Mouse (Mus musculus) MEL-GATA-1-ER (cell line): ENCODE results near the gene Abcc9.

Experiments
- DNase-seq: peaks from one replicate; pipeline ENCODE4 v3.0.0-alpha.2; 2012; ENCODE audit warnings: low read depth; ENCODE audit errors: extremely low read depth

The Abcc9 gene

GRCm38 (mm10) chr6:142701652-142702637 lies at the start of gene Abcc9:
Abcc9 (minus strand) TSS chr6:142702315.
- no peak for DNase-seq

- no peak for DNase-seq
Measured at GRCm38 (mm10) chr6:142751365-142751764, 49.2 kb upstream of the Abcc9 start.

GRCm38 (mm10) chr6:142748057-142748708 lies 46.1 kb upstream of the Abcc9 start:
- no peak for DNase-seq

GRCm38 (mm10) chr6:142747165-142747564 lies 45.0 kb upstream of the Abcc9 start:
- DNase-seq = no peak

GRCm38 (mm10) chr6:142746765-142747164 lies 44.6 kb upstream of the Abcc9 start:
- DNase-seq = no peak

GRCm38 (mm10) chr6:142745484-142745883 lies 43.4 kb upstream of the Abcc9 start:
- no peak for DNase-seq

- DNase-seq = no peak
Measured at GRCm38 (mm10) chr6:142743193-142743592, 41.1 kb upstream of the Abcc9 start.

- no peak for DNase-seq
Measured at GRCm38 (mm10) chr6:142741763-142742162, 39.6 kb upstream of the Abcc9 start.

- no peak for DNase-seq
Measured at GRCm38 (mm10) chr6:142738637-142739036, 36.5 kb upstream of the Abcc9 start.

GRCm38 (mm10) chr6:142738225-142738624 lies 36.1 kb upstream of the Abcc9 start:
- no peak for DNase-seq

- DNase-seq = peak; percentile 39
Measured at GRCm38 (mm10) chr6:142735302-142736005, 33.3 kb upstream of the Abcc9 start.

- DNase-seq = no peak
Measured at GRCm38 (mm10) chr6:142732567-142733290, 30.6 kb upstream of the Abcc9 start.

GRCm38 (mm10) chr6:142726032-142726431 lies 23.9 kb upstream of the Abcc9 start:
- DNase-seq = no peak

GRCm38 (mm10) chr6:142721731-142722130 lies 19.6 kb upstream of the Abcc9 start:
- DNase-seq = no peak

- no peak for DNase-seq
Measured at GRCm38 (mm10) chr6:142720641-142721040, 18.5 kb upstream of the Abcc9 start.

GRCm38 (mm10) chr6:142718167-142718566 lies 16.1 kb upstream of the Abcc9 start:
- no peak for DNase-seq

- no peak for DNase-seq
Measured at GRCm38 (mm10) chr6:142717186-142717585, 15.1 kb upstream of the Abcc9 start.

GRCm38 (mm10) chr6:142715026-142715425 lies 12.9 kb upstream of the Abcc9 start:
- DNase-seq = no peak

- no peak for DNase-seq
Measured at GRCm38 (mm10) chr6:142711106-142711505, 9.0 kb upstream of the Abcc9 start.

- peak; percentile 8 for DNase-seq
Measured at GRCm38 (mm10) chr6:142710690-142711089, 8.6 kb upstream of the Abcc9 start.

GRCm38 (mm10) chr6:142708369-142708768 lies 6.3 kb upstream of the Abcc9 start:
- DNase-seq = peak; percentile 7
